Mouse (Mus musculus): ENCODE measurements around the gene Lrrc47.

- TF ChIP-seq CTCF (IDR thresholded peaks at IDR 0.05; ENCODE audit: low read depth, low read length) (no peak), POLR2A (IDR thresholded peaks at IDR 0.05; ENCODE audit: extremely low read depth, insufficient read depth, low read length) (no peak)
Observed at GRCm38 (mm10) chr4:154005488-154005887, 6.0 kb upstream of the Lrrc47 start.
